Mouse (Mus musculus): ENCODE results near the gene Cd37. TPM values are rescaled to one million over a fixed set of nuclear protein-coding genes. Genes with fewer than 3 reads are reported as not detected.
A peak's percentile ranks its signal among the peaks of the same experiment; 100 is the strongest.

Gene Cd37
- polyA plus RNA-seq, 1 experiment from 2014 or later, result 0.60 TPM

- ATAC-seq (replicated peaks; ENCODE audit: low FRiP score) (peak; percentile 82), DNase-seq (ENCODE audit: low spot score) (peak; percentile 97)
- H3K27ac ChIP-seq (ENCODE audit: low read depth, low read length), result peak overlapping the region; percentile 97
- H3K36me3 ChIP-seq (ENCODE audit: control insufficient read depth, insufficient read depth, low read length), result peaks cover 15% of the 10 kb centered on the region
- H3K9me3 ChIP-seq (ENCODE audit: control insufficient read depth, low read length), result no peaks in the 10 kb centered on the region
- H3K4me3 ChIP-seq (ENCODE audit: low read depth, low read length), result peak overlapping the region; percentile 82
- under 1% methylated on average over 13 of the region's 13 CpGs for WGBS
- H3K4me2 ChIP-seq (ENCODE audit: low read depth, low read length, severe bottlenecking), result peak overlapping the region; percentile 89
- peaks cover 4% of the 10 kb centered on the region for H3K4me1 ChIP-seq (replicated peaks; ENCODE audit: control insufficient read depth, insufficient read depth, low read length)
- peak overlapping the region; percentile 100 for H3K9ac ChIP-seq (ENCODE audit: low read length)
- peaks cover 6% of the 10 kb centered on the region; the same call in 1 of the 2 replicates for H3K27me3 ChIP-seq (ENCODE audit: control insufficient read depth, insufficient read depth, low read length)
Observed at GRCm38 (mm10) chr7:45216442-45217183, 22.3 kb downstream of the Cd37 start.

GRCm38 (mm10) chr7:45215673-45216441 lies 23.1 kb downstream of the Cd37 start, which contains the start of gene Tead2:
Tead2 (plus strand) TSS chr7:45215753.
- Histone ChIP-seq H3K27ac (ENCODE audit: low read depth, low read length) (peak within 1 kb of the TSS; percentile 97), H3K9me3 (ENCODE audit: control insufficient read depth, low read length) (no peaks in the 10 kb centered on the region), H3K4me1 (replicated peaks; ENCODE audit: control insufficient read depth, insufficient read depth, low read length) (peaks cover 4% of the 10 kb centered on the region), H3K4me3 (ENCODE audit: low read depth, low read length) (peak within 1 kb of the TSS; percentile 82), H3K27me3 (ENCODE audit: control insufficient read depth, insufficient read depth, low read length) (peaks cover 11% of the 10 kb centered on the region), H3K36me3 (ENCODE audit: control insufficient read depth, insufficient read depth, low read length) (peaks cover 15% of the 10 kb centered on the region), H3K4me2 (ENCODE audit: low read depth, low read length, severe bottlenecking) (peak within 1 kb of the TSS; percentile 89), H3K9ac (ENCODE audit: low read length) (peak within 1 kb of the TSS; percentile 100)
- WGBS, result under 1% methylated on average over 53 of the region's 55 CpGs
- ATAC-seq (replicated peaks; ENCODE audit: low FRiP score), result peak; percentile 63
- DNase-seq (ENCODE audit: low spot score), result peak; percentile 91

- Histone ChIP-seq H3K4me2 (ENCODE audit: low read depth, low read length, severe bottlenecking) (no peak overlapping the region), H3K27me3 (ENCODE audit: control insufficient read depth, insufficient read depth, low read length) (peaks cover 17% of the 10 kb centered on the region), H3K4me1 (replicated peaks; ENCODE audit: control insufficient read depth, insufficient read depth, low read length) (peaks cover 4% of the 10 kb centered on the region), H3K4me3 (ENCODE audit: low read depth, low read length) (no peak overlapping the region), H3K27ac (ENCODE audit: low read depth, low read length) (no peak overlapping the region), H3K9me3 (ENCODE audit: control insufficient read depth, low read length) (no peaks in the 10 kb centered on the region), H3K36me3 (ENCODE audit: control insufficient read depth, insufficient read depth, low read length) (peaks cover 5% of the 10 kb centered on the region), H3K9ac (ENCODE audit: low read length) (no peak overlapping the region)
- 67% methylated on average over 5 of the region's 5 CpGs for WGBS
- ATAC-seq (replicated peaks; ENCODE audit: low FRiP score) (no peak), DNase-seq (ENCODE audit: low spot score) (no peak)
Observed at GRCm38 (mm10) chr7:45213708-45214107, 25.2 kb downstream of the Cd37 start.

GRCm38 (mm10) chr7:45212356-45212755 lies 26.6 kb downstream of the Cd37 start:
- H3K27me3 ChIP-seq (ENCODE audit: control insufficient read depth, insufficient read depth, low read length), result peaks cover 17% of the 10 kb centered on the region
- no peaks in the 10 kb centered on the region for H3K9me3 ChIP-seq (ENCODE audit: control insufficient read depth, low read length)
- DNase-seq (ENCODE audit: low spot score) (no peak), ATAC-seq (replicated peaks; ENCODE audit: low FRiP score) (no peak)
- no peaks in the 10 kb centered on the region for H3K36me3 ChIP-seq (ENCODE audit: control insufficient read depth, insufficient read depth, low read length)
- H3K4me3 ChIP-seq (ENCODE audit: low read depth, low read length), result no peak overlapping the region
- no peak overlapping the region for H3K9ac ChIP-seq (ENCODE audit: low read length)
- peaks cover 4% of the 10 kb centered on the region for H3K4me1 ChIP-seq (replicated peaks; ENCODE audit: control insufficient read depth, insufficient read depth, low read length)
- no peak overlapping the region for H3K27ac ChIP-seq (ENCODE audit: low read depth, low read length)
- no peak overlapping the region for H3K4me2 ChIP-seq (ENCODE audit: low read depth, low read length, severe bottlenecking)
- WGBS, result 73% methylated on average over 7 of the region's 7 CpGs

GRCm38 (mm10) chr7:45211851-45212251 lies 27.1 kb downstream of the Cd37 start, which contains the start of gene Dkkl1:
Dkkl1 (minus strand) TSS chr7:45212147.
- no peak for ATAC-seq (replicated peaks; ENCODE audit: low FRiP score)

GRCm38 (mm10) chr7:45211070-45211469 lies 27.8 kb downstream of the Cd37 start:
- no peak overlapping the region for H3K4me3 ChIP-seq (ENCODE audit: low read depth, low read length)
- WGBS, result 81% methylated on average over 10 of the region's 10 CpGs
- H3K9me3 ChIP-seq (ENCODE audit: control insufficient read depth, low read length), result no peaks in the 10 kb centered on the region
- H3K4me2 ChIP-seq (ENCODE audit: low read depth, low read length, severe bottlenecking), result no peak overlapping the region
- DNase-seq (ENCODE audit: low spot score) (no peak), ATAC-seq (replicated peaks; ENCODE audit: low FRiP score) (no peak)
- H3K4me1 ChIP-seq (replicated peaks; ENCODE audit: control insufficient read depth, insufficient read depth, low read length), result no peaks in the 10 kb centered on the region
- no peak overlapping the region for H3K27ac ChIP-seq (ENCODE audit: low read depth, low read length)
- H3K9ac ChIP-seq (ENCODE audit: low read length), result no peak overlapping the region
- no peaks in the 10 kb centered on the region for H3K36me3 ChIP-seq (ENCODE audit: control insufficient read depth, insufficient read depth, low read length)
- peaks cover 17% of the 10 kb centered on the region for H3K27me3 ChIP-seq (ENCODE audit: control insufficient read depth, insufficient read depth, low read length)

More at GRCm38 (mm10) chr7:45211851-45212251, 27.1 kb downstream of the Cd37 start, which contains the start of gene Dkkl1:
- no peak within 1 kb of the TSS for H3K4me2 ChIP-seq (ENCODE audit: low read depth, low read length, severe bottlenecking)
- H3K36me3 ChIP-seq (ENCODE audit: control insufficient read depth, insufficient read depth, low read length), result no peaks in the 10 kb centered on the region
- H3K4me1 ChIP-seq (replicated peaks; ENCODE audit: control insufficient read depth, insufficient read depth, low read length), result no peaks in the 10 kb centered on the region
- H3K27ac ChIP-seq (ENCODE audit: low read depth, low read length), result no peak within 1 kb of the TSS
- peaks cover 17% of the 10 kb centered on the region for H3K27me3 ChIP-seq (ENCODE audit: control insufficient read depth, insufficient read depth, low read length)
- DNase-seq (ENCODE audit: low spot score), result no peak
- WGBS, result 8% methylated on average over 17 of the region's 17 CpGs
- no peak within 1 kb of the TSS for H3K9ac ChIP-seq (ENCODE audit: low read length)
- no peak within 1 kb of the TSS for H3K4me3 ChIP-seq (ENCODE audit: low read depth, low read length)
- no peaks in the 10 kb centered on the region for H3K9me3 ChIP-seq (ENCODE audit: control insufficient read depth, low read length)

- H3K9me3 ChIP-seq (ENCODE audit: control insufficient read depth, low read length), result no peaks in the 10 kb centered on the region
- 84% methylated on average over 6 of the region's 6 CpGs for WGBS
- H3K4me1 ChIP-seq (replicated peaks; ENCODE audit: control insufficient read depth, insufficient read depth, low read length), result no peaks in the 10 kb centered on the region
- H3K4me2 ChIP-seq (ENCODE audit: low read depth, low read length, severe bottlenecking), result no peak overlapping the region
- H3K27ac ChIP-seq (ENCODE audit: low read depth, low read length), result no peak overlapping the region
- no peaks in the 10 kb centered on the region for H3K36me3 ChIP-seq (ENCODE audit: control insufficient read depth, insufficient read depth, low read length)
- ATAC-seq (replicated peaks; ENCODE audit: low FRiP score) (no peak), DNase-seq (ENCODE audit: low spot score) (no peak)
- no peak overlapping the region for H3K4me3 ChIP-seq (ENCODE audit: low read depth, low read length)
- no peak overlapping the region for H3K9ac ChIP-seq (ENCODE audit: low read length)
- peaks cover 17% of the 10 kb centered on the region for H3K27me3 ChIP-seq (ENCODE audit: control insufficient read depth, insufficient read depth, low read length)
Observed at GRCm38 (mm10) chr7:45208260-45208659, 30.7 kb downstream of the Cd37 start.

GRCm38 (mm10) chr7:45204380-45205143 lies 34.4 kb downstream of the Cd37 start, which contains the start of gene Ccdc155:
Ccdc155 (minus strand) TSS chr7:45204892.
- H3K9me3 ChIP-seq (ENCODE audit: control insufficient read depth, low read length), result no peaks in the 10 kb centered on the region
- H3K27me3 ChIP-seq (ENCODE audit: control insufficient read depth, insufficient read depth, low read length), result no peaks in the 10 kb centered on the region
- no peak within 1 kb of the TSS for H3K27ac ChIP-seq (ENCODE audit: low read depth, low read length)
- ATAC-seq (replicated peaks; ENCODE audit: low FRiP score) (peak; percentile 98), DNase-seq (ENCODE audit: low spot score) (peak; percentile 98)
- peak within 1 kb of the TSS; percentile 35 for H3K4me3 ChIP-seq (ENCODE audit: low read depth, low read length)
- H3K4me1 ChIP-seq (replicated peaks; ENCODE audit: control insufficient read depth, insufficient read depth, low read length), result no peaks in the 10 kb centered on the region
- no peaks in the 10 kb centered on the region for H3K36me3 ChIP-seq (ENCODE audit: control insufficient read depth, insufficient read depth, low read length)
- H3K4me2 ChIP-seq (ENCODE audit: low read depth, low read length, severe bottlenecking), result peak within 1 kb of the TSS; percentile 44
- peak within 1 kb of the TSS; percentile 46 for H3K9ac ChIP-seq (ENCODE audit: low read length)
- 9% methylated on average over 42 of the region's 44 CpGs for WGBS

Measured in forebrain, embryonic 11.5 days (tissue).